Comparison of ENCODE assay signal across 13 mouse cellular contexts in the genomic region with DNA sequence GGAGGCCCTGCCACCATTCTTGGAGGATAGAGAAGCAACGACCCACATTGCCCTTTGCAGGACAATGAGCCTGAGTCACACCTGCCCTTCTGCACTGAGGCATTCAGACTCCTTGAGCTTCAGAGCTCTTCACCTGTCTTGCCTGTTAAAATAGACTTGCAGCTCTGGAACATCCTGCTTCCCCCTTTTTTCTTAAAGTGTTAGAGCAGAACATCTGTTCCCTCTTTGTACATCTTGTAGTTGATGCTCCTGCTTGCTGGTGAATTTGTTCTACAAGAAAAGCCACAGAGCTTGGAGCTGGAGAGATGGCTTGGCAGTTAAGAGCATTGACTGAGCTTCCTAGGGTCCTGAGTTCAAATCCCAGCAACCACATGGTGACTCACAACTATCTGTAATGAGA. TPM values are rescaled to one million over a fixed set of nuclear protein-coding genes. Genes with fewer than 3 reads are reported as not detected.
"Had no signal": no experiment of that assay in that cellular context is flagged by ENCODE, and none has a peak within 500 bp of the region (broad histone marks: within the 10 kb centered on the region; RNA-seq: fewer than 3 reads in every experiment).

No protein-coding gene starts in this region.

- H3K9me3 ChIP-seq: limb, embryonic 15.5 days; lung, embryonic 15.5 days; megakaryocyte, embryonic 14.5 days; stomach, embryonic 15.5 days had no signal

- H3K9ac ChIP-seq: kidney, embryonic 15.5 days; limb, embryonic 15.5 days; lung, embryonic 15.5 days; midbrain, embryonic 12.5 days; stomach, embryonic 15.5 days had no signal

- H3K4me2 ChIP-seq: kidney, embryonic 15.5 days; limb, embryonic 15.5 days; lung, embryonic 15.5 days; midbrain, embryonic 12.5 days; stomach, embryonic 15.5 days had no signal

- ATAC-seq: intestine, embryonic 16.5 days had no signal

- H3K27me3 ChIP-seq: kidney, embryonic 15.5 days; limb, embryonic 15.5 days; lung, embryonic 15.5 days; megakaryocyte, embryonic 14.5 days; midbrain, embryonic 12.5 days; stomach, embryonic 15.5 days had no signal

- H3K4me1 ChIP-seq: kidney, embryonic 15.5 days; limb, embryonic 15.5 days; lung, embryonic 15.5 days; megakaryocyte, embryonic 14.5 days; midbrain, embryonic 12.5 days; stomach, embryonic 15.5 days had no signal

- DNase-seq: kidney, adult 2 months; kidney, postnatal 14 days; lung, postnatal 14 days; thymus, postnatal 4 days had no signal

- H3K27ac ChIP-seq: kidney, embryonic 15.5 days; limb, embryonic 15.5 days; lung, embryonic 15.5 days; macrophage; midbrain, embryonic 12.5 days; stomach, embryonic 15.5 days had no signal

- H3K4me3 ChIP-seq: kidney, embryonic 15.5 days; limb, embryonic 15.5 days; lung, embryonic 15.5 days; megakaryocyte, embryonic 14.5 days; midbrain, embryonic 12.5 days; stomach, embryonic 15.5 days had no signal

RNA-seq across cellular contexts. Expression of a gene that starts 40.5 kb away (rescaled TPM):
- polyA plus RNA-seq: liver, embryonic 16.5 days; macrophage had no signal
